Mouse (Mus musculus): ENCODE results near the gene Rnaseh2c. TPM values are rescaled to one million over a fixed set of nuclear protein-coding genes. Genes with fewer than 3 reads are reported as not detected.

The Rnaseh2c gene
- polyA plus RNA-seq, 1 experiment from 2014 or later: 79.1 TPM

- in situ Hi-C loops (cut with MboI; ENCODE audit: low pct_unique_long_range_greater_than_20kb): no loop called here
- ChIA-PET POLR2A (no interaction called here), CTCF (no interaction called here)
- no peaks in the 10 kb centered on the region for H3K27me3 ChIP-seq
- ATAC-seq (no peak), DNase-seq (ENCODE audit: low read depth, low spot score) (no peak)
- TF ChIP-seq CTCF (IDR thresholded peaks at IDR 0.05): no peak
Measured at GRCm38 (mm10) chr19:5607705-5608410, 6.2 kb downstream of the Rnaseh2c start.

GRCm38 (mm10) chr19:5608707-5609106 lies 7.0 kb downstream of the Rnaseh2c start:
- CTCF ChIA-PET: no interaction called here
- TF ChIP-seq CTCF (IDR thresholded peaks at IDR 0.05): no peak
- no peak for ATAC-seq
- DNase-seq (ENCODE audit: low read depth, low spot score): no peak
- POLR2A ChIA-PET: no interaction called here
- in situ Hi-C loops (cut with MboI; ENCODE audit: low pct_unique_long_range_greater_than_20kb): no loop called here
- H3K27me3 ChIP-seq: no peaks in the 10 kb centered on the region

DNA sequence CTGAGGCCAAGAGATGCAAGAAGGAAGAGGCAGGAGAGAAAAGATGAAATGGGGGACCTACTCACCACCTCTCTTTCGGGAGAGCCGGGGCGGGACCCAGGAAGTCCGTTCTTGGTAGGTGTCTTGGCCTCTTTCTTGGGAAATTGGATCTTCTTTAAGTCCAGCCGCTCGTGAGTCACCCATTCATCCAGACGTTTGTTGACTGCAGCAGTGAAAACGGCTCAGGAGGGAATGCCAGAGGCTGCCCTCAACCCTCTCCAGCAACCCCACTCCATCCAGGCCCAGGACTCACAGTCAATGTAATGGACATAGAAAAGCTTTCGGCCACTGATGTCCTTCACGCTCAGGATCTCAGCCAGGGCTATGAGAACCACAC lies 7.5 kb downstream of the Rnaseh2c start:
- in situ Hi-C loops (cut with MboI; ENCODE audit: low pct_unique_long_range_greater_than_20kb): no loop called here
- TF ChIP-seq CTCF (IDR thresholded peaks at IDR 0.05): no peak
- ChIA-PET POLR2A (no interaction called here), CTCF (no interaction called here)
- DNase-seq (ENCODE audit: low read depth, low spot score): no peak
- ATAC-seq: peak; percentile 1
- H3K27me3 ChIP-seq: no peaks in the 10 kb centered on the region

DNA sequence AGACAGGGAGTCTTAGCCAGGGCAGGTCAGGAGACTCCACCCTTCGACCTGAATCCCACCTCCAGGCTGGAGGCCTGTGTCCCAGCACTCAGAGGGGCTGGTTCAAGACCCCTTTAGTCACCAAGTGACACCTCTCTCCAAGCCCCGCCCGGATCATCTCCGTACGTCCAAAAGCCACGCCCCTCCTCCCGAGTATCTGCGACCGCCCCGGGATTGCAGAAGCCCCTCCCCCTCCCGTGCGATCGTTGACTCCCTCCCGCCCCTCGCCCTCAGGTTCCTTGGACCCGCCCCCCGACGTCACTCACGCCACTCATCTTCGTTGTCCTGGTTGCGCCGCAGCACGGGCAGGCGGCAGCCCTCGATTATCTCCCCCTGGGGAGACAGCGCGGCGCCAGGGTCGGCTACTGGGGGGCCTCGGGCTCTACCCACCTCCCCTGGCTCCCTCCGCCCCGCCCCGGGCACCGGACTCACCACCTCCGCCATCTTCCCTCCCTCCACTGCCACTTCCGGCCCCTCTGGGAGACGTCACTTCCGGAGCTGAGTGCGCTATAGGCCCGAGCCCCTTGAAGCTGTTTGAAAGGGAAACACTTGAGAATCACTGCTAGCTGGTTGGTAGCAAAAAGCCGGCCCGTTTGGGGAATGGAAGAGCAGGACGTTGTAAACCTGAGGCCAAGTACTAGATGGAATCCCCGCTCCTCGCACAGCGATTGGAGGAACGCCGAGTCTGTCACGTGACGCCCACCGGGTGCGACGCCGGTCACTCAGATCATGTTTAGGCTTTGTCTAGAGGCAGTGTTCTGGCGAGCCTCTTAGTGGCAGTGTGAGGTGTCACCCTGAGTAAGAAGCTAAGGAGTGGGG lies 8.1 kb downstream of the Rnaseh2c start, which contains the start of gene Kat5:
Gene Kat5 (minus strand): TSS at position 691 of the 858 bp plus-strand sequence.
- TF ChIP-seq CTCF (IDR thresholded peaks at IDR 0.05): no peak
- ChIA-PET CTCF (interaction anchor here (1.3 to 1.6 kb wide), 2 partner anchors 11 to 41 kb away, joined by 3 to 4 read pairs; no protein-coding TSS in a partner anchor), POLR2A (interaction anchor here (0.5 to 1.0 kb wide), 2 partner anchors 23 to 153 kb away, joined by 3 read pairs; no protein-coding TSS in a partner anchor)
- in situ Hi-C loops (cut with MboI; ENCODE audit: low pct_unique_long_range_greater_than_20kb): no loop called here
- DNase-seq (ENCODE audit: low read depth, low spot score) (peak; percentile 72), ATAC-seq (peak; percentile 78)
- no peaks in the 10 kb centered on the region for H3K27me3 ChIP-seq

DNA sequence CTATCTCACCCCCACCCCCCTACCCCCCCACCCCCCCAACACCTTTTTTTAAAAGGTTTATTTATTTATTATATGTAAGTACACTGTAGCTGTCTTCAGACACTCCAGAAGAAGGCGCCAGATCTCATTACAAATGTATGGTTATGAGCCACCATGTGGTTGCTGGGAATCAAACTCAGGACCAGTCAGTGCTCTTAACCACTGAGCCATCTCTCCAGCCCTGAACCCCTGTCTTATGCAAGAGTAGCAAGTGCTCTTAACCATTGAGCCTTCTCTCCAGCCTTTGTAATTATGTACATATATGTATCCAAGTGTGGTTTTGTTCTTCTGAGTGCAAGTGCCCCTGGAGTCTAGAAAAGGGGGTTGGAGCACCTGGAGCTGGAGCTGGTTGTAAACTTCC lies 10.3 kb downstream of the Rnaseh2c start:
- DNase-seq (ENCODE audit: low read depth, low spot score) (no peak), ATAC-seq (no peak)
- no peaks in the 10 kb centered on the region for H3K27me3 ChIP-seq
- ChIA-PET POLR2A (no interaction called here), CTCF (no interaction called here)
- in situ Hi-C loops (cut with MboI; ENCODE audit: low pct_unique_long_range_greater_than_20kb): no loop called here
- no peak for TF ChIP-seq CTCF (IDR thresholded peaks at IDR 0.05)

- TF ChIP-seq CTCF (IDR thresholded peaks at IDR 0.05): no peak
- H3K27me3 ChIP-seq: no peaks in the 10 kb centered on the region
- ChIA-PET POLR2A (no interaction called here), CTCF (no interaction called here)
- ATAC-seq (no peak), DNase-seq (ENCODE audit: low read depth, low spot score) (no peak)
- in situ Hi-C loops (cut with MboI; ENCODE audit: low pct_unique_long_range_greater_than_20kb): no loop called here
Measured at GRCm38 (mm10) chr19:5612762-5613411, 11.2 kb downstream of the Rnaseh2c start.

DNA sequence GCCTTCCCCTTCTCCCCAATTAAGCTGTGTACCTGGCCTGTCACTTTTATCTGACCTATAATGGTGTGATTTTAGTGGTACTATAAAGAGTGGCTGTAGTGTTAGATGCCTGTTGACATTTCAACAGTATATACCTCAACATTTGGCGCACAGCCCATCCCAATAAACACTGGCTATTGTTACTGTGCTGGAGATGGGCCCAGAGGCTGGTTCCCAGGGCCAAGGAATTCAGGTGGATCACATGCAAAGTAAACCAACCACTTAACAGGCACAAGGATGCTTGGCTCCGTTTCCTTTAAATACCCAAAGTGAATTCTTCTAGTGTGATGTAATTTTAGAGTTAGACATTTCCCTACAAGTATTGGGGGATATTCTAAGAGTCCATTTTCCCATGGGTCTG lies 13.3 kb downstream of the Rnaseh2c start:
- POLR2A ChIA-PET: no interaction called here
- no peak for TF ChIP-seq CTCF (IDR thresholded peaks at IDR 0.05)
- in situ Hi-C loops (cut with MboI; ENCODE audit: low pct_unique_long_range_greater_than_20kb): no loop called here
- H3K27me3 ChIP-seq: peaks cover 2% of the 10 kb centered on the region
- ATAC-seq (no peak), DNase-seq (ENCODE audit: low read depth, low spot score) (no peak)
- CTCF ChIA-PET: no interaction called here

DNA sequence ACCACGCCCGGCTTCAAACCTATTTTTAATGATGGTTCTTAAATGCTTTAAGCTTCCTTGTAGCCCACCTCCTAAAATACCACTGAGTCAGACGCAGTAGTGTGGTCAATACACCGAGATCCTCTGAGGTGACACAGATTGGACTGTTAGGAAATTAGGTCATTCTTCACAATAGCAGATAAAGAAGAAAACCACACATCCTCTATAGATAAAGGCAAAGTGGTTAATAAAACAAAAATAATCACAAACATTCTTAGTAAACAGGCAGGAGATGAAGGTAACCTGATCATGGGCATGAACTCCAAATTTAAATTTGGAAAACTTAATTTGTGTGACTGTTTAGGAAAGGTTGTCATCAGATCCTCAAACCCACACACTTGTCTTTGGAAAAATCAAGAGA lies 18.3 kb downstream of the Rnaseh2c start:
- H3K27me3 ChIP-seq: peaks cover 5% of the 10 kb centered on the region
- TF ChIP-seq CTCF (IDR thresholded peaks at IDR 0.05): no peak
- POLR2A ChIA-PET: no interaction called here
- ATAC-seq (no peak), DNase-seq (ENCODE audit: low read depth, low spot score) (no peak)
- CTCF ChIA-PET: no interaction called here
- in situ Hi-C loops (cut with MboI; ENCODE audit: low pct_unique_long_range_greater_than_20kb): no loop called here

DNA sequence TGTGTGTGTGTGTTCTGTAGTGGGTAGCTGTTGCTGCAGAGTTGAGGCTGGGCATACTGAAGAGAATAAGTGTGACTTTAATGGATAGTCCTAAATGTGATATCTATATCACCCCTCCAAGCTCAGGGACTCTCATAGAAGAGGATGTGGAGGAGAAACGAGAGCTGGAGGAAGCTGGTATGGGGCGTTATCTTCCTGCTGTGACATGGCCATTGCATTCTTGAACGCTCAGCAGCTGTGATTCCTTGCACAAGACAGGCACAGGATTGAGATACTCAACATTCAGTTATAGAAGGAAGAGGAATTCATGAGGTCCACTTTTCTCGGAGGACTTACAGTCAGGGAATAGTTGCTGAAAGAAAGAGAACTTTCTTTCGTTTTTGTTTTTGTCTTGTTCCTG lies 20.2 kb downstream of the Rnaseh2c start:
- no peak for ATAC-seq
- H3K27me3 ChIP-seq: peaks cover 5% of the 10 kb centered on the region
- in situ Hi-C loops (cut with MboI; ENCODE audit: low pct_unique_long_range_greater_than_20kb): no loop called here
- ChIA-PET POLR2A (no interaction called here), CTCF (interaction anchor here (1.8 kb wide), 1 partner anchor 12 kb away, joined by 4 read pairs; the partner anchor contains the start of gene Kat5)
- no peak for TF ChIP-seq CTCF (IDR thresholded peaks at IDR 0.05)
- no peak for DNase-seq (ENCODE audit: low read depth, low spot score)

GRCm38 (mm10) chr19:5625311-5625710 lies 23.6 kb downstream of the Rnaseh2c start:
- no peak for DNase-seq (ENCODE audit: low read depth, low spot score)
- ChIA-PET CTCF (no interaction called here), POLR2A (no interaction called here)
- ATAC-seq: no peak
- in situ Hi-C loops (cut with MboI; ENCODE audit: low pct_unique_long_range_greater_than_20kb): no loop called here
- H3K27me3 ChIP-seq: peaks cover under 1% of the 10 kb centered on the region
- no peak for TF ChIP-seq CTCF (IDR thresholded peaks at IDR 0.05)

DNA sequence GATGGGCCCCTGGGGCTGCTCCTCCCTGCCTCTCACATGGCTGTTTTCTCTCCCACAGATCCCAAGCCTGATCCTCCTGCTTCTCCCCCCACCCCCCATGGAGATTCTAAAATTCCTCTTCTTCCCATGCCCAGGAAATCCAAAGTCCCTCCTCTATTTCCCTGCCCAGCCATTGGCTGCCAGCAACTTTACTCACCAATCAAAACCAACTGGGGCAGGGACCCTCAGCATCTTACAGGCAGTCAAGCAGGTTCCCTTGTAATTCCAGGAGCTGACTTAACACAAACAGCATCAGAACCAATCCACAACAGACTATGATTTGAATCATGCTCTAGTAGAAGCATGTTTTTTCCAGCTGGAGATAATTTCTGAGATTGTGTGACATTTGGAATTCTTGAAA lies 28.2 kb downstream of the Rnaseh2c start:
- no peaks in the 10 kb centered on the region for H3K27me3 ChIP-seq
- POLR2A ChIA-PET: interaction anchor here (0.7 kb wide), 1 partner anchor 237 kb away, joined by 6 read pairs; no protein-coding TSS in a partner anchor
- no peak for ATAC-seq
- no peak for TF ChIP-seq CTCF (IDR thresholded peaks at IDR 0.05)
- in situ Hi-C loops (cut with MboI; ENCODE audit: low pct_unique_long_range_greater_than_20kb): no loop called here
- CTCF ChIA-PET: no interaction called here
- no peak for DNase-seq (ENCODE audit: low read depth, low spot score)

All from Patski (cell line).